8 mouse cellular contexts compared by ENCODE assay signal in the genomic region with DNA sequence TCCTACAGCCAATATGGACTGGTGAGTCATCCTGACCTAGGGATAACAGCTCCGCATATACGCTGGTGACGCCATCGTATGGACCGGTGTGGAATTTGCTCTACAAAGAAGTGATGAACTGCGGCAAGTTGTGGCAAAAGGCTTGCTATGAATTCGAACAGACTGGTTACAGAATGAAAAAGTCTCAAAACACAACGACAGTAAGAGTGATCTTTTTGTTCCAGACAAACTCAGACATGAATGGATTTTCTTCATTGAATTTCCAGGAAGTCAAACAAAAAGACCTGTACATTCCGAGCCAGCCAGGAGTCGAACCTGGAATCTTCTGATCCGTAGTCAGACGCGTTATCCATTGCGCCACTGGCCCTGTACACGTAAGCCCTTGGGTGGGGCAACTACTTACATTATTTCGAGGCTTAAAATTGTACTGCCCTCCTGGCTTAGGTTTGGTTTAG. TPM values are rescaled to one million over a fixed set of nuclear protein-coding genes. Genes with fewer than 3 reads are reported as not detected.
DNase-seq lines count a peak whose midpoint lies in the region; ATAC-seq and TF ChIP-seq lines count a peak whose summit lies in the region.

No protein-coding gene starts in this region.

- peak overlapping the region; percentile 98 for H3K27ac ChIP-seq in forebrain, embryonic 14.5 days (ENCODE audit: low read depth, low read length)
- H3K27ac ChIP-seq in liver, embryonic 16.5 days (ENCODE audit: low read length): peak overlapping the region; percentile 97
- H3K27ac ChIP-seq in neural tube, embryonic 11.5 days (ENCODE audit: low read depth, low read length): no peak overlapping the region

- 0 out of 2 replicates have a peak, but pooled peaks have one; percentile 8 for TF ChIP-seq CTCF in E14TG2a.4 (conservative IDR thresholded peaks at IDR 0.05; ENCODE audit: low read length)

- under 1% methylated on average over 16 of the region's 16 CpGs for WGBS in forebrain, embryonic 14.5 days
- under 1% methylated on average over 16 of the region's 16 CpGs for WGBS in liver, embryonic 16.5 days (ENCODE audit: insufficient replicate concordance)
- under 1% methylated on average over 16 of the region's 16 CpGs for WGBS in neural tube, embryonic 11.5 days

- peak overlapping the region; percentile 71 for H3K4me2 ChIP-seq in forebrain, embryonic 14.5 days (ENCODE audit: low read length)
- peak overlapping the region; percentile 89 for H3K4me2 ChIP-seq in liver, embryonic 16.5 days (ENCODE audit: low read depth, low read length)
- peak overlapping the region; percentile 73 for H3K4me2 ChIP-seq in neural tube, embryonic 11.5 days (ENCODE audit: low read depth)

- H3K4me1 ChIP-seq in E14TG2a.4 (replicated peaks; ENCODE audit: low read depth, low read length): peaks cover 40% of the 10 kb centered on the region
- H3K4me1 ChIP-seq in forebrain, embryonic 14.5 days (ENCODE audit: control insufficient read depth, insufficient read depth, low read length): 0 out of 2 replicates have a peak, but pooled peaks cover 2% of the 10 kb centered on the region
- peaks cover 17% of the 10 kb centered on the region for H3K4me1 ChIP-seq in liver, embryonic 16.5 days (ENCODE audit: control insufficient read depth, low read depth, low read length)
- H3K4me1 ChIP-seq in neural tube, embryonic 11.5 days (ENCODE audit: control insufficient read depth, insufficient read depth, low read length): no peaks in the 10 kb centered on the region

- peak; percentile 86 for DNase-seq in cerebellum, adult 11 months
- peak; percentile 93 for DNase-seq in forebrain, embryonic 14.5 days (ENCODE audit: low spot score)
- peak; percentile 89 for DNase-seq in heart, postnatal 10 days
- peak; percentile 85 to 89 for DNase-seq in kidney, postnatal 4 days
- DNase-seq in neural tube, embryonic 11.5 days (ENCODE audit: low spot score): peak; percentile 87
- DNase-seq in telencephalon, adult 2 months (ENCODE audit: low read depth, low spot score): peak; percentile 71

- peak; percentile 78 for ATAC-seq in forebrain, embryonic 14.5 days
- ATAC-seq in liver, embryonic 16.5 days (ENCODE audit: low read depth): peak; percentile 52
- peak; percentile 70 for ATAC-seq in neural tube, embryonic 11.5 days (ENCODE audit: insufficient read depth, low FRiP score, low TSS enrichment)

- peak overlapping the region; percentile 91 for H3K4me3 ChIP-seq in E14TG2a.4 (replicated peaks; ENCODE audit: low read length)
- H3K4me3 ChIP-seq in forebrain, embryonic 14.5 days (ENCODE audit: low read depth, low read length): peak overlapping the region; percentile 66
- peak overlapping the region; percentile 86 for H3K4me3 ChIP-seq in liver, embryonic 16.5 days (ENCODE audit: low read depth, low read length)
- H3K4me3 ChIP-seq in neural tube, embryonic 11.5 days (ENCODE audit: low read depth, low read length): peak overlapping the region; percentile 65

- H3K36me3 ChIP-seq in E14TG2a.4 (ENCODE audit: insufficient read depth, low read length): no peaks in the 10 kb centered on the region
- H3K36me3 ChIP-seq in forebrain, embryonic 14.5 days (ENCODE audit: control insufficient read depth, insufficient read depth, low read length): no peaks in the 10 kb centered on the region
- no peaks in the 10 kb centered on the region for H3K36me3 ChIP-seq in liver, embryonic 16.5 days (ENCODE audit: control insufficient read depth, insufficient read depth)
- no peaks in the 10 kb centered on the region for H3K36me3 ChIP-seq in neural tube, embryonic 11.5 days (ENCODE audit: control insufficient read depth, insufficient read depth, low read length)

- H3K9ac ChIP-seq in forebrain, embryonic 14.5 days (ENCODE audit: low read length): peak overlapping the region; percentile 51; the same call in 1 of the 2 replicates
- peak overlapping the region; percentile 69 for H3K9ac ChIP-seq in liver, embryonic 16.5 days (ENCODE audit: low read depth, low read length)
- peak overlapping the region; percentile 46; the same call in 1 of the 2 replicates for H3K9ac ChIP-seq in neural tube, embryonic 11.5 days (ENCODE audit: low read length)

- no peaks in the 10 kb centered on the region for H3K9me3 ChIP-seq in E14TG2a.4 (ENCODE audit: low read length)
- no peaks in the 10 kb centered on the region for H3K9me3 ChIP-seq in forebrain, embryonic 14.5 days (replicated peaks; ENCODE audit: control insufficient read depth, low read length)
- no peaks in the 10 kb centered on the region for H3K9me3 ChIP-seq in liver, embryonic 16.5 days (replicated peaks; ENCODE audit: control insufficient read depth, low read length)
- H3K9me3 ChIP-seq in neural tube, embryonic 11.5 days (ENCODE audit: control insufficient read depth, low read length): no peaks in the 10 kb centered on the region

- no peaks in the 10 kb centered on the region for H3K27me3 ChIP-seq in E14TG2a.4 (ENCODE audit: insufficient read depth, low read length)
- no peaks in the 10 kb centered on the region for H3K27me3 ChIP-seq in forebrain, embryonic 14.5 days (replicated peaks; ENCODE audit: control insufficient read depth, insufficient read depth, low read length)
- no peaks in the 10 kb centered on the region for H3K27me3 ChIP-seq in liver, embryonic 16.5 days (ENCODE audit: control insufficient read depth, insufficient read depth, low read depth, low read length)
- H3K27me3 ChIP-seq in neural tube, embryonic 11.5 days (ENCODE audit: control insufficient read depth, insufficient read depth, low read length): no peaks in the 10 kb centered on the region

- intact Hi-C loops in heart, postnatal 10 days (cut with DNase I): loop anchor here (1.0 to 2.0 kb wide), 2 partner anchors 8 to 72 kb away; no protein-coding TSS in a partner anchor

RNA-seq across cellular contexts. Expression of gene Btn1a1, which starts 19.2 kb away (rescaled TPM):
- 0.22 TPM in 1 of 2 replicates, not detected in the other for polyA plus RNA-seq in forebrain, embryonic 14.5 days (2014; fragmentation: Nextera tagmentation; extraction: Ambion mirVana)
- total RNA-seq in heart, postnatal 10 days (2021): not detected
- polyA plus RNA-seq in liver, embryonic 16.5 days (2015; fragmentation: Nextera tagmentation; extraction: Ambion mirVana): 1.9 and 2.0 TPM in 2 replicates
- polyA plus RNA-seq in neural tube, embryonic 11.5 days (2014; fragmentation: Nextera tagmentation; extraction: Ambion mirVana): 0.16 TPM in 1 of 2 replicates, not detected in the other

RNA-seq across cellular contexts. Expression of gene Abt1, which starts 22.9 kb away (rescaled TPM):
- polyA plus RNA-seq in forebrain, embryonic 14.5 days (2014; fragmentation: Nextera tagmentation; extraction: Ambion mirVana): 12.9 and 13.8 TPM in 2 replicates
- total RNA-seq in heart, postnatal 10 days (2021): 1 to 10 TPM; 5.3 to 5.6 TPM
- 4.5 TPM in 2 replicates for polyA plus RNA-seq in liver, embryonic 16.5 days (2015; fragmentation: Nextera tagmentation; extraction: Ambion mirVana)
- polyA plus RNA-seq in neural tube, embryonic 11.5 days (2014; fragmentation: Nextera tagmentation; extraction: Ambion mirVana): 13.3 and 13.7 TPM in 2 replicates

RNA-seq across cellular contexts. Expression of gene Btn2a2, which starts 42.1 kb away (rescaled TPM):
- 0.10 TPM in 1 of 2 replicates, not detected in the other for polyA plus RNA-seq in forebrain, embryonic 14.5 days (2014; fragmentation: Nextera tagmentation; extraction: Ambion mirVana)
- not detected for total RNA-seq in heart, postnatal 10 days (2021)
- not detected in 2 replicates for polyA plus RNA-seq in liver, embryonic 16.5 days (2015; fragmentation: Nextera tagmentation; extraction: Ambion mirVana)
- polyA plus RNA-seq in neural tube, embryonic 11.5 days (2014; fragmentation: Nextera tagmentation; extraction: Ambion mirVana): 0.65 and 0.81 TPM in 2 replicates
